Mouse (Mus musculus) left cerebral cortex, postnatal 4 days (tissue): ENCODE results near the gene Car12. TPM values are rescaled to one million over a fixed set of nuclear protein-coding genes. Genes with fewer than 3 reads are reported as not detected.

Source experiments
- DNase-seq: peaks from one replicate; pipeline ENCODE4 v3.0.0-alpha.2; 2022
- intact Hi-C: fragments of 180-260 bp; cut with DNase I; formaldehyde crosslinking; loops from one replicate; pipeline ENCODE4 v1.15.1; 2025
- total RNA-seq, 2 experiments: library from RNA; stranded (reverse); gene quantifications; 2 replicates each; pipeline ENCODE4 v1.2.3; 2021

The Car12 gene
- total RNA-seq, 2 experiments from 2014 or later: 1.2 to 3.3 TPM

- intact Hi-C loops: no loop called here
- no peak for DNase-seq
These were observed 4.5 kb upstream of the Car12 start for GRCm38 (mm10) chr9:66708816-66709555.

GRCm38 (mm10) chr9:66710626-66711025 lies 2.9 kb upstream of the Car12 start:
- peak; percentile 20 for DNase-seq
- intact Hi-C loops: no loop called here

- DNase-seq: no peak
- intact Hi-C loops: no loop called here
These were observed 583 bp downstream of the Car12 start for GRCm38 (mm10) chr9:66714022-66714515.

GRCm38 (mm10) chr9:66715361-66715760 lies 1.9 kb downstream of the Car12 start:
- no peak for DNase-seq
- intact Hi-C loops: no loop called here

GRCm38 (mm10) chr9:66716533-66716932 lies 3.0 kb downstream of the Car12 start:
- DNase-seq: no peak
- intact Hi-C loops: no loop called here

- DNase-seq: no peak
- intact Hi-C loops: no loop called here
These were observed 7.4 kb downstream of the Car12 start for GRCm38 (mm10) chr9:66720686-66721450.

GRCm38 (mm10) chr9:66722187-66722868 lies 8.8 kb downstream of the Car12 start:
- intact Hi-C loops: no loop called here
- no peak for DNase-seq

GRCm38 (mm10) chr9:66722869-66723272 lies 9.4 kb downstream of the Car12 start:
- intact Hi-C loops: no loop called here
- DNase-seq: no peak

- intact Hi-C loops: no loop called here
- DNase-seq: no peak
These were observed 12.1 kb downstream of the Car12 start for GRCm38 (mm10) chr9:66725591-66725990.

GRCm38 (mm10) chr9:66727333-66727732 lies 13.8 kb downstream of the Car12 start:
- no peak for DNase-seq
- intact Hi-C loops: no loop called here

- no peak for DNase-seq
- intact Hi-C loops: no loop called here
These were observed 17.1 kb downstream of the Car12 start for GRCm38 (mm10) chr9:66730556-66730955.

- no peak for DNase-seq
- intact Hi-C loops: no loop called here
These were observed 17.8 kb downstream of the Car12 start for GRCm38 (mm10) chr9:66731284-66731683.

- intact Hi-C loops: no loop called here
- DNase-seq: peak; percentile 64
These were observed 19.6 kb downstream of the Car12 start for GRCm38 (mm10) chr9:66732791-66733691.

- intact Hi-C loops: no loop called here
- DNase-seq: no peak
These were observed 21.1 kb downstream of the Car12 start for GRCm38 (mm10) chr9:66734568-66734967.

- no peak for DNase-seq
These were observed 21.6 kb downstream of the Car12 start for GRCm38 (mm10) chr9:66735122-66735521.

GRCm38 (mm10) chr9:66736016-66736415 lies 22.5 kb downstream of the Car12 start:
- intact Hi-C loops: no loop called here
- no peak for DNase-seq

More at GRCm38 (mm10) chr9:66735122-66735521, 21.6 kb downstream of the Car12 start:
- intact Hi-C loops: no loop called here

- no peak for DNase-seq
- intact Hi-C loops: no loop called here
These were observed 23.1 kb downstream of the Car12 start for GRCm38 (mm10) chr9:66736551-66736950.

- no peak for DNase-seq
- intact Hi-C loops: no loop called here
These were observed 26.0 kb downstream of the Car12 start for GRCm38 (mm10) chr9:66739516-66739915.

GRCm38 (mm10) chr9:66744531-66744930 lies 31.0 kb downstream of the Car12 start:
- intact Hi-C loops: no loop called here

GRCm38 (mm10) chr9:66748390-66748789 lies 34.9 kb downstream of the Car12 start:
- DNase-seq: no peak
- intact Hi-C loops: no loop called here

More at GRCm38 (mm10) chr9:66744531-66744930, 31.0 kb downstream of the Car12 start:
- DNase-seq: no peak
